Mouse (Mus musculus): Measurements from ENCODE around the gene Rnft2. TPM values are rescaled to one million over a fixed set of nuclear protein-coding genes. Genes with fewer than 3 reads are reported as not detected.

Rnft2 gene
- polyA plus RNA-seq, 2 experiments = 3.1 to 31.4 TPM

GRCm38 (mm10) chr5:118239671-118240070 lies 5.2 kb downstream of the Rnft2 start:
- WGBS = 86% methylated on average over 12 of the region's 12 CpGs
- H3K27ac ChIP-seq (replicated peaks; ENCODE audit: low read depth, low read length) = no peak overlapping the region
- H3K4me2 ChIP-seq (replicated peaks; ENCODE audit: low read depth, low read length, severe bottlenecking) = no peak overlapping the region
- ATAC-seq (ENCODE audit: low FRiP score, low read depth) = no peak
- no peak for TF ChIP-seq POLR2A (IDR thresholded peaks at IDR 0.05; ENCODE audit: borderline replicate concordance, extremely low read depth, insufficient read depth, insufficient read length)
- H3K9me3 ChIP-seq (ENCODE audit: control insufficient read depth, low read length) = no peaks in the 10 kb centered on the region
- H3K27me3 ChIP-seq (ENCODE audit: control insufficient read depth, insufficient read depth, low read length) = no peaks in the 10 kb centered on the region
- H3K4me3 ChIP-seq (replicated peaks; ENCODE audit: low read length) = no peak overlapping the region
- H3K4me1 ChIP-seq (ENCODE audit: control insufficient read depth, insufficient read depth, low read length) = peaks cover 4% of the 10 kb centered on the region; the same call in 1 of the 2 replicates
- H3K9ac ChIP-seq (ENCODE audit: low read depth, low read length, severe bottlenecking) = no peak overlapping the region
- H3K36me3 ChIP-seq (ENCODE audit: control insufficient read depth, insufficient read depth, low read length) = peaks cover 20% of the 10 kb centered on the region
- DNase-seq (ENCODE audit: low spot score) = no peak

- WGBS = 85% methylated on average over 12 of the region's 12 CpGs
Observed at GRCm38 (mm10) chr5:118236891-118237290, 8.0 kb downstream of the Rnft2 start.

GRCm38 (mm10) chr5:118230071-118230611 lies 14.8 kb downstream of the Rnft2 start:
- DNase-seq (ENCODE audit: low spot score) = no peak
- Histone ChIP-seq H3K27me3 (ENCODE audit: control insufficient read depth, insufficient read depth, low read length) (no peaks in the 10 kb centered on the region), H3K9me3 (ENCODE audit: control insufficient read depth, low read length) (no peaks in the 10 kb centered on the region), H3K4me2 (replicated peaks; ENCODE audit: low read depth, low read length, severe bottlenecking) (no peak overlapping the region), H3K4me1 (ENCODE audit: control insufficient read depth, insufficient read depth, low read length) (no peaks in the 10 kb centered on the region), H3K27ac (replicated peaks; ENCODE audit: low read depth, low read length) (no peak overlapping the region), H3K9ac (ENCODE audit: low read depth, low read length, severe bottlenecking) (no peak overlapping the region), H3K4me3 (replicated peaks; ENCODE audit: low read length) (no peak overlapping the region), H3K36me3 (ENCODE audit: control insufficient read depth, insufficient read depth, low read length) (peaks cover 16% of the 10 kb centered on the region; the same call in 1 of the 2 replicates)
- ATAC-seq (ENCODE audit: low FRiP score, low read depth) = no peak
- WGBS = 91% methylated on average over 13 of the region's 13 CpGs
- TF ChIP-seq POLR2A (IDR thresholded peaks at IDR 0.05; ENCODE audit: borderline replicate concordance, extremely low read depth, insufficient read depth, insufficient read length) = no peak

More at GRCm38 (mm10) chr5:118236891-118237290, 8.0 kb downstream of the Rnft2 start:
- Histone ChIP-seq H3K4me3 (replicated peaks; ENCODE audit: low read length) (no peak overlapping the region), H3K27me3 (ENCODE audit: control insufficient read depth, insufficient read depth, low read length) (no peaks in the 10 kb centered on the region), H3K4me1 (ENCODE audit: control insufficient read depth, insufficient read depth, low read length) (no peaks in the 10 kb centered on the region), H3K4me2 (replicated peaks; ENCODE audit: low read depth, low read length, severe bottlenecking) (no peak overlapping the region), H3K9me3 (ENCODE audit: control insufficient read depth, low read length) (no peaks in the 10 kb centered on the region), H3K27ac (replicated peaks; ENCODE audit: low read depth, low read length) (no peak overlapping the region), H3K9ac (ENCODE audit: low read depth, low read length, severe bottlenecking) (no peak overlapping the region), H3K36me3 (ENCODE audit: control insufficient read depth, insufficient read depth, low read length) (peaks cover 23% of the 10 kb centered on the region)
- ATAC-seq (ENCODE audit: low FRiP score, low read depth) = no peak
- no peak for DNase-seq (ENCODE audit: low spot score)
- TF ChIP-seq POLR2A (IDR thresholded peaks at IDR 0.05; ENCODE audit: borderline replicate concordance, extremely low read depth, insufficient read depth, insufficient read length) = no peak

GRCm38 (mm10) chr5:118223142-118223757 lies 21.7 kb downstream of the Rnft2 start:
- TF ChIP-seq POLR2A (IDR thresholded peaks at IDR 0.05; ENCODE audit: borderline replicate concordance, extremely low read depth, insufficient read depth, insufficient read length) = no peak
- no peak for ATAC-seq (ENCODE audit: low FRiP score, low read depth)
- Histone ChIP-seq H3K27me3 (ENCODE audit: control insufficient read depth, insufficient read depth, low read length) (no peaks in the 10 kb centered on the region), H3K36me3 (ENCODE audit: control insufficient read depth, insufficient read depth, low read length) (0 out of 2 replicates have a peak, but pooled peaks cover under 1% of the 10 kb centered on the region), H3K9ac (ENCODE audit: low read depth, low read length, severe bottlenecking) (no peak overlapping the region), H3K4me1 (ENCODE audit: control insufficient read depth, insufficient read depth, low read length) (no peaks in the 10 kb centered on the region), H3K9me3 (ENCODE audit: control insufficient read depth, low read length) (no peaks in the 10 kb centered on the region), H3K4me3 (replicated peaks; ENCODE audit: low read length) (no peak overlapping the region), H3K4me2 (replicated peaks; ENCODE audit: low read depth, low read length, severe bottlenecking) (no peak overlapping the region), H3K27ac (replicated peaks; ENCODE audit: low read depth, low read length) (no peak overlapping the region)
- WGBS = 36% methylated on average over 9 of the region's 9 CpGs
- DNase-seq (ENCODE audit: low spot score) = no peak

GRCm38 (mm10) chr5:118217410-118217809 lies 27.5 kb downstream of the Rnft2 start:
- ATAC-seq (ENCODE audit: low FRiP score, low read depth) (no peak), DNase-seq (ENCODE audit: low spot score) (no peak)
- Histone ChIP-seq H3K27me3 (ENCODE audit: control insufficient read depth, insufficient read depth, low read length) (no peaks in the 10 kb centered on the region), H3K4me1 (ENCODE audit: control insufficient read depth, insufficient read depth, low read length) (peaks cover 13% of the 10 kb centered on the region), H3K4me2 (replicated peaks; ENCODE audit: low read depth, low read length, severe bottlenecking) (no peak overlapping the region), H3K4me3 (replicated peaks; ENCODE audit: low read length) (no peak overlapping the region), H3K36me3 (ENCODE audit: control insufficient read depth, insufficient read depth, low read length) (no peaks in the 10 kb centered on the region), H3K27ac (replicated peaks; ENCODE audit: low read depth, low read length) (no peak overlapping the region), H3K9ac (ENCODE audit: low read depth, low read length, severe bottlenecking) (no peak overlapping the region), H3K9me3 (ENCODE audit: control insufficient read depth, low read length) (no peaks in the 10 kb centered on the region)
- WGBS = 62% methylated on average over 6 of the region's 6 CpGs
- no peak for TF ChIP-seq POLR2A (IDR thresholded peaks at IDR 0.05; ENCODE audit: borderline replicate concordance, extremely low read depth, insufficient read depth, insufficient read length)

Measured in limb, embryonic 14.5 days (tissue).